Mouse (Mus musculus): ENCODE results near the gene Pde10a.

Pde10a gene

GRCm38 (mm10) chr17:8757576-8757975, 232.4 kb downstream of the Pde10a start:
- DNase-seq (ENCODE audit: low read depth): no peak

GRCm38 (mm10) chr17:8763248-8763647, 238.1 kb downstream of the Pde10a start:
- no peak for DNase-seq (ENCODE audit: low read depth)

GRCm38 (mm10) chr17:8765987-8766576, 240.9 kb downstream of the Pde10a start:
- no peak for DNase-seq (ENCODE audit: low read depth)

- no peak for DNase-seq (ENCODE audit: low read depth)
Measured at GRCm38 (mm10) chr17:8769155-8769554, 244.0 kb downstream of the Pde10a start.

- DNase-seq (ENCODE audit: low read depth): no peak
Measured at GRCm38 (mm10) chr17:8773391-8773790, 248.2 kb downstream of the Pde10a start.

GRCm38 (mm10) chr17:8774301-8774700, 249.1 kb downstream of the Pde10a start:
- no peak for DNase-seq (ENCODE audit: low read depth)

GRCm38 (mm10) chr17:8775571-8776161, 250.5 kb downstream of the Pde10a start:
- no peak for DNase-seq (ENCODE audit: low read depth)

- DNase-seq (ENCODE audit: low read depth): no peak
Measured at GRCm38 (mm10) chr17:8777710-8778109, 252.5 kb downstream of the Pde10a start.

GRCm38 (mm10) chr17:8778839-8779238, 253.7 kb downstream of the Pde10a start:
- no peak for DNase-seq (ENCODE audit: low read depth)

- no peak for DNase-seq (ENCODE audit: low read depth)
Measured at GRCm38 (mm10) chr17:8780484-8780883, 255.3 kb downstream of the Pde10a start.

GRCm38 (mm10) chr17:8781040-8781439, 255.9 kb downstream of the Pde10a start:
- no peak for DNase-seq (ENCODE audit: low read depth)

GRCm38 (mm10) chr17:8781576-8781975, 256.4 kb downstream of the Pde10a start:
- DNase-seq (ENCODE audit: low read depth): no peak

GRCm38 (mm10) chr17:8785908-8786307, 260.7 kb downstream of the Pde10a start:
- DNase-seq (ENCODE audit: low read depth): no peak

- DNase-seq (ENCODE audit: low read depth): no peak
Measured at GRCm38 (mm10) chr17:8786484-8786883, 261.3 kb downstream of the Pde10a start.

- DNase-seq (ENCODE audit: low read depth): no peak
Measured at GRCm38 (mm10) chr17:8787762-8788161, 262.6 kb downstream of the Pde10a start.

- no peak for DNase-seq (ENCODE audit: low read depth)
Measured at GRCm38 (mm10) chr17:8791561-8791960, 266.4 kb downstream of the Pde10a start.

- DNase-seq (ENCODE audit: low read depth): no peak
Measured at GRCm38 (mm10) chr17:8792611-8793010, 267.4 kb downstream of the Pde10a start.

- no peak for DNase-seq (ENCODE audit: low read depth)
Measured at GRCm38 (mm10) chr17:8797624-8798023, 272.5 kb downstream of the Pde10a start.

GRCm38 (mm10) chr17:8798531-8799295, 273.5 kb downstream of the Pde10a start:
- no peak for DNase-seq (ENCODE audit: low read depth)

- no peak for DNase-seq (ENCODE audit: low read depth)
Measured at GRCm38 (mm10) chr17:8799296-8799731, 274.1 kb downstream of the Pde10a start.

GRCm38 (mm10) chr17:8799914-8800420, 274.8 kb downstream of the Pde10a start:
- DNase-seq (ENCODE audit: low read depth): no peak

GRCm38 (mm10) chr17:8800478-8801082, 275.4 kb downstream of the Pde10a start:
- no peak for DNase-seq (ENCODE audit: low read depth)

All from c-Kit-positive CD71-negative TER-119-negative erythroid progenitor cells, embryonic 14.5 days (primary cell).